Mouse (Mus musculus): Measurements from ENCODE around the gene Capn3.

The Capn3 gene

DNA sequence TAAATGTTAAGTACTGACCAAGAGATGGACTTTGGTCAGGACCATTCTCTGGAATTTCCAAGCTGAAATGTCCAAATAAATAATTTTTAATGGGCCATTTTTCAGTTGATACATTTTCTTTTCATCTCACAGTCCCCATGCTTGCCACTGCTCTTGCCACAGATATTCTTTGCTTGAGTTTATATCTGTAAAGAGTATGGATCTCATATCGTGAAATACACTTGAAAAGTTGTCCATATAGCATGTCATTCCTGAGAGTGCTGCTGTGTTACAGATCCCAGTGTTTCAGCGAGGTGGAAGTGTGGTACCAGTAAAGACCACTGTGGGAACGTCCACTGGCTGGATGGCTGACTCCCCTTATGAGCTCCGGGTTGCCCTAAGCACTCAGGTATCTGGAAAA is at the start of gene Capn3:
Gene Capn3 (plus strand): TSS at position 301 of the 400 bp plus-strand sequence.
- no peak for DNase-seq

DNA sequence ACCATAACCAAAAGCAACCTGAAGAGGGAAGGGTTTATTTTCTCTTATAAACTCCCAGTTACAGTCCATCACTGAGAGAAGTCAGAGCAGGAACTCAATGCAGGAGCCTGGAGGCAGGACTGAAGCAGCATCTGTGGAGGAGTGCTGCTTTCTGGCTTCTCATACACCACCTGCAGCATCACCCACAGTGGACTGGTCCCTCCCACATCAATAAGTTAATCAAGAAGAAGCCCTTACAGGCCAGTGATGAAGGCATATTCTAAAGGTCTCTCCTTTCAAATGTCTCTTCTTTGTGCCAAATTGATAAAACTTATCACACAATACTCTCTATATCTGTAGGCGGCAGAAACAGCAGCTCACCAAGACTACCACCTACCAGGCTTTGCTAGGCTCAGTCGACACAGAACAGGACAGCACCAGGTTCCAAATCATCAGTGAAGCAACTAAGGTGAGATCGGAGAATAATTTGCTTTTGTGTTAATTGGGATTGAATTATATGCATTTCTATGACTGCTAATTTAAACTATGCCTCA is 44.7 kb upstream of the Capn3 start:
- DNase-seq = no peak

DNA sequence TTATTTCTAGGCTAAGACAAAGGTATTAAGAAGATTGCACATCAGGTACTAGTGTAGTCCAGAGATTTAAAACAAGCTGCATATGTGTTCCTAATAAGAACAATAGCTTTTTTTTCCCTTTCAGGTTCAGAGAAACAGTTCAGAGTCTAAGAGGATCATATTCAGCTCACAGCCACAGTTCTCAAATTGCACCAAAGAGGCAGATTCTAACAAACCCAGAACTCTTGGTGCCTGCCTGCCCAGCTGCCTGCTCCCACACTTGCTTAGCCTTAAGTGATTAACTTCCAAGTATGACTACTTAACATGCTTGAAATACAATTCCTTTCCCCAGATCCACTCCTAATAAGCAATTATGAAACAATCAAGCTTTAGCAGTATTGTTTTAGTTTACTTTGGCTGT is 41.7 kb upstream of the Capn3 start:
- no peak for DNase-seq

GRCm38 (mm10) chr2:120414738-120415414 is 40.9 kb upstream of the Capn3 start:
- DNase-seq = peak; percentile 74

DNA sequence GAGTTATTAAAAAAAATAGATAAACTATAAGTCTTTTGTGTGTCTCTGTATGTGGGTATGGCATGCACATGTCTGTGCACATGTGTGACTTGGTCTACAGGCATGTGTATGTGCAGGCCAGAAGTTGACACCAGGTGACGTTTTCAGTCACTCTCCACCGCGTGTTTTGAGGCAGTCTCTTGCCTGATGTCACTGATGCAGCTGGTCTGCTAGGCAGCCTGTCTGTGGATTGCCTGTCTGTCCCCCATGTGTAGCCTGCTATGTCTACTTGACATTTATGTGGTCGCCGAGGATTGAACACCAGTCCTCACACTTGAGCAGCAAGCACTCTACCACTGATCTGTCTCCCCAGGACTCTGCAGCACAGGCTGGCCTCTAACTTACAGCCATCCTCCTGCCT is 31.4 kb upstream of the Capn3 start:
- no peak for DNase-seq

GRCm38 (mm10) chr2:120444486-120444885 is 11.3 kb upstream of the Capn3 start:
- DNase-seq = no peak

DNA sequence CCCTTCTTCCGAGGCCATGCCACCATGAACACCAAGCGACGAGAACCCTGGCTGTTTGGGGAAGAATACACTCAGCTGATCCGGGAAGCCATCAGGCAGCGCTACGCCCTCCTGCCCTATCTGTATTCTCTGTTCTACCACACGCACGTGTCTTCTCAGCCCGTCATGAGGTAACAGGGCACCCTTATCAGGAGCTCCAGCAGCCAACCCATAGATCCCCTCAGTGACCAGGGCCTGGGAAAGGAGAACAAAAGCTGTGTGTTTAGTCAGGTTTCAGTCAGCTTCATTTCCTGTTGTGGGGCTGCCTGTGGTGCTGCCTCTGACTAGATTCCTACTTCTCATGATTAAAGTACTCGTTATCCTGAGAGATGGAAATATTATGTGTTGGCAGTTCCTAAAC is 9.4 kb upstream of the Capn3 start:
- DNase-seq = no peak

- DNase-seq = no peak
These were observed 8.5 kb upstream of the Capn3 start for GRCm38 (mm10) chr2:120447306-120447705.

- no peak for DNase-seq
These were observed 5.1 kb upstream of the Capn3 start for GRCm38 (mm10) chr2:120450724-120451123.

GRCm38 (mm10) chr2:120452600-120452999 is 3.2 kb upstream of the Capn3 start:
- no peak for DNase-seq

DNA sequence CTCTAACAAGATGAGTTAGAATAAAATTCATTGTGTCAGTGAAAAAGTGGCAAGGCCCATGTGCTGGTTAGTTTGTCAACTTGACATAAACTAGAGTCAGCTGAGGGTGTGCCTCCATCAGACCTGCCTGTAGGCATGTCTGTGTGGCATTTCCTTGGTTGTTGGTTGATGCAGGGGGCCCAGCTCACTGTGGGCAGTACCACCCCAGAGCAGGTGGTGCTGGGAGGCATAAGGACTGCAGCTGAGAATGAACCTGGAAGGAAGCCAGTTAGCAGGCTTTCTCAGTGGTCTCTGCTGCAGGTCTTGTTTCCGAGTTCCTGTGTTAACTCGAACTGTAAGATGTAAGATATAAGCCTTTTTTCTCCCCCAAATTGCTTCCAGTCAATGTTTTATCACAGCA is 832 bp upstream of the Capn3 start:
- DNase-seq = no peak

- no peak for DNase-seq
These were observed 4.4 kb downstream of the Capn3 start for GRCm38 (mm10) chr2:120460216-120460615.

DNA sequence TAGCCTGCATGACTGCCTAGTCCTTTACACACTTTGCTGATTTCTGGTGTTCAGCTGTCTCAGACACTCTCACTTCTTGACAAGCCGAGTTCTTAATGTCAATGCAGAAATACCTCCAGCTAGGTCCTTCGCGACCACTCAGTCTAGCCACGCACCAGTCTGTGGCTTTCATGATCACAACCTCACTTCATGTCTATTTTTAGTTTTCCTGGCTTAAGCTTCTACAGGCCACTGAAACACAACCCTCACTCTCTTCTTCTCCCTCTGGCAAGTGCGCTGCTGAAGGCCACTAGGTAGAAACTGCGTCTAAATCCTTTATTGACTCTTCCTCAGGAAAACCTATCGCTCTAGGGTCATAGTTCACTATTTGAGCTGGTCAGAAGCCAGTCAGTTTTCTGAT is 7.5 kb downstream of the Capn3 start:
- DNase-seq = no peak

GRCm38 (mm10) chr2:120464091-120464490 is 8.3 kb downstream of the Capn3 start:
- DNase-seq = no peak

GRCm38 (mm10) chr2:120464732-120465396 is 9.0 kb downstream of the Capn3 start:
- no peak for DNase-seq

DNA sequence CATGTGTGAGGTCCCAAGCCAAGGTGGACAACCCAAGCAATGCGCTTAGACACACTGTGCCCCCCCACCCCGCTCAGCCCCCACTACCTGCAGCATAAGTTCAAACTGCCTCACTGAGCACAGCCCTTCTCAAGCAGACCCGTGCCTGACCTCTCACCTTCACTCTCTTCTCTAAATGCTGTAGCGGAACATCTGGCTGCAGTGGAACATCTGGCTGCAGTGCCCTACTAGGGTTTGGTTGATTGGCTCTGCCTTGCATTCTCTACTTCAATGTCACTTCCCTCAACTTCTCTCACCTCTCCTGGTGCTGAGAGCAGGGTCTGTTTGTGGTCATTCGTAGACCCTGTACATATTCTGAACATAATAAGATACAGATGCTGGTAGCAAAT is 9.6 kb downstream of the Capn3 start:
- no peak for DNase-seq

DNA sequence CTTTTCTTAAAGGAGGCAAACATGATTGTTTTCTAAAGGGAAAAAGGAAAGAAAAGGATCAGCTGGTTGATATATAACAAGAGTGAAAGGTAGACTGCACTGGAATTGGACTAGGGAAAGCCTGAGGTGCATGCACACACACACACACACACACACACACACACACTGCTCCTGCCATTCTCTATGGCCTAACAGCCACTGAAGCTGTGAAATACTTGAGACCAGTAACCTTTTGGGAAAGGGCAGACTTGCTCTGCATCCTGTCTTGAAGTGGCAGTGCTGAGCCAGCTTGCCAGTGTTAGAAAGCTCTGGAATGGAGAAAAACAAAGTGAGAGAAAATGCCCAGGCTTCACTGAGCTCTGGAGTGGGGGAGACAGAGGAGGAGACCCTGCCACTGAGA is 12.2 kb downstream of the Capn3 start:
- DNase-seq = no peak

GRCm38 (mm10) chr2:120469220-120469619 is 13.4 kb downstream of the Capn3 start:
- DNase-seq = no peak

DNA sequence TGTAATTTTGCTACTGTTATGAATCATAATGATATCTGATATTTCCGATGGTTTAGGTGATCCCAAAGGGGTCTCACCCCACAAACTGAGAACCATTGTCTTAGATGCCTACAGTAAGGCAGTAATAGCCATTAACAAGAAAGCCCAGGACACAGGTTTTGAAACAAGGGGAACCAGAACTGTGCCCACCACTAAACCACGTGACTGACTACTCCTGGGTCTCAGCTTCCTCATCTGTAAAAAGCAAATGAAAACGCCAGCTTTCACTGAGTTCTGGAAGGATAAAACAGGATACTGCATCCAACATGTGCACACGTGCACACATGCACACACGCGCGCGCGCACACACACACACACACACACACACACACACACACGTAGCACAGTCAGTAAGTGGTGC is 13.9 kb downstream of the Capn3 start:
- no peak for DNase-seq

- peak; percentile 65 for DNase-seq
These were observed 15.0 kb downstream of the Capn3 start for GRCm38 (mm10) chr2:120470856-120471255.

GRCm38 (mm10) chr2:120476277-120477087 is 20.7 kb downstream of the Capn3 start:
- DNase-seq = no peak

GRCm38 (mm10) chr2:120478600-120478999 is 22.8 kb downstream of the Capn3 start:
- peak; percentile 41 for DNase-seq

DNA sequence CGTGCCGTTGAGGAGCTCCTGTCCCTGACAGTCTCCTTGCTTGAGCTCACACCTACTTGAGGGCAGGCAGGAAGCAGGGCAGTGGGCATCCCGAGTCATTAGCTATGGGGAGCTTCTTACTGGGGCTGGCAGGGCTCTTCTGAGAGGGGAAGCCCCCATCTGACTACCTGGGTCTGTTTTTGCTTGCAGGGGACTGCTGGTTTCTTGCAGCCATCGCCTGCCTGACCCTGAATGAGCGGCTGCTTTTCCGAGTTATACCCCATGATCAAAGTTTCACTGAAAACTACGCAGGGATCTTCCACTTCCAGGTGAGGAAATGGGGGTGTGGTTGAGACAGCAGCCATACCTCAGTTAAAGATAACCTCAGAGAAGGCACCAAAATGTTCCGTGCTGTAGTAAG is 26.1 kb downstream of the Capn3 start:
- no peak for DNase-seq
